Mouse (Mus musculus) left cerebral cortex, adult 6 months (tissue): ENCODE data around the gene Ikbke. TPM values are rescaled to one million over a fixed set of nuclear protein-coding genes. Genes with fewer than 3 reads are reported as not detected.

Experiments
- long read RNA-seq, 2 experiments: library from polyadenylated mRNA; unstranded; transcript quantifications; one replicate each; pipeline ENCODE4 v2.0.0; 2019 to 2020
- polyA plus RNA-seq: library from polyadenylated mRNA; unstranded; fragments of <200 nt; fragmentation: Nextera tagmentation; gene quantifications from 2 replicates; pipeline ENCODE4 v1.2.3, GENCODE M21; 2021

The Ikbke gene
- polyA plus RNA-seq: 0.10 and 0.15 TPM in 2 replicates
- long read RNA-seq, experiment 1, partial matches to known transcripts: 0 of 1 reads
- long read RNA-seq, experiment 1, other reads (novel, unspliced or antisense): 0 of 1 reads
- long read RNA-seq, experiment 2, partial matches to known transcripts: 0 of 1 reads
- long read RNA-seq, experiment 2, other reads (novel, unspliced or antisense): 1 of 1 reads

GRCm38 (mm10) chr1:131279456-131279776 is at the start of gene Ikbke:
Gene Ikbke (minus strand): TSS chr1:131279606.

GRCm38 (mm10) chr1:131245089-131245856 is 34.1 kb downstream of the Ikbke start, which contains the start of gene Rassf5:
Gene Rassf5 (minus strand): TSS chr1:131245258.

Other genes starting within 250 kb of the Ikbke start
- 3.1 and 3.2 TPM in 2 replicates for gene Mapkapk2, start 181.8 kb downstream of the Ikbke start, polyA plus RNA-seq
- 5.3 and 5.9 TPM in 2 replicates for gene Dyrk3, start 141.3 kb downstream of the Ikbke start, polyA plus RNA-seq
- 13.4 and 16.9 TPM in 2 replicates for gene Eif2d, start 126.4 kb downstream of the Ikbke start, polyA plus RNA-seq
- 9.1 and 9.2 TPM in 2 replicates for gene Rassf5, start 34.3 kb downstream of the Ikbke start, polyA plus RNA-seq
- gene Srgap2, start 247.7 kb upstream of the Ikbke start, polyA plus RNA-seq: 14.0 and 17.0 TPM in 2 replicates
- gene Fam72a, start 248.3 kb upstream of the Ikbke start, polyA plus RNA-seq: 1.1 and 1.2 TPM in 2 replicates